Mouse (Mus musculus): ENCODE measurements at regions not wholly inside any gene's neighbourhood (a gene's known extent, or its start where the extent isn't known, plus 50 kb on each side); places are given as distances from the start of the nearest gene placed in this dataset.
"Not testable (repeated sequence)": the region's sequence is repeated elsewhere in the genome, so short reads cannot be mapped to it uniquely, and the experiment has no call there.

- peak; percentile 14 for DNase-seq
Measured at GRCm38 (mm10) chr7:106616932-106617331, 63.5 kb downstream of the Olfr693 start.

GRCm38 (mm10) chr7:106612723-106613122, 67.7 kb downstream of the Olfr693 start:
- no peak for DNase-seq

GRCm38 (mm10) chr7:106580424-106580823, 100.0 kb downstream of the Olfr693 start:
- no peak for DNase-seq

DNA sequence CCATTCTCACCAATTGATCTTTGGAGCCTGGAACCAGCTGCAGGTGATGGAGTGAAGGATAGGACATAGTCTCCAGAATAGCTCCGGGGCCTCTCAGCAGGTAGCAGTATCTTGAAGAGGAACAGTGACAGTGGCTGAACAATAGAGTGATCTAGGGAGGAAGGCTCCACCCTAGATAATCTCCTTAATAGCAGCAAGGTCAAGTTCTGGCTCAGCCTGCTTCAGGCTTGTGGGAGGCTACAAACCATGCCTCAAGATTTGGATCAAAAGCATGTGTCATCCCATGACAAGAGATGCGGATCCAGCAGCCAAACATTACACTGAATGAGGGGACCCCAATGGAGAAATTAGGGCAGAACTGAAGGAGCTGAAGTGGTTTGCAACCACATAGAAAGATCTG, 112.1 kb downstream of the Olfr693 start:
- not testable (repeated sequence) for DNase-seq

DNA sequence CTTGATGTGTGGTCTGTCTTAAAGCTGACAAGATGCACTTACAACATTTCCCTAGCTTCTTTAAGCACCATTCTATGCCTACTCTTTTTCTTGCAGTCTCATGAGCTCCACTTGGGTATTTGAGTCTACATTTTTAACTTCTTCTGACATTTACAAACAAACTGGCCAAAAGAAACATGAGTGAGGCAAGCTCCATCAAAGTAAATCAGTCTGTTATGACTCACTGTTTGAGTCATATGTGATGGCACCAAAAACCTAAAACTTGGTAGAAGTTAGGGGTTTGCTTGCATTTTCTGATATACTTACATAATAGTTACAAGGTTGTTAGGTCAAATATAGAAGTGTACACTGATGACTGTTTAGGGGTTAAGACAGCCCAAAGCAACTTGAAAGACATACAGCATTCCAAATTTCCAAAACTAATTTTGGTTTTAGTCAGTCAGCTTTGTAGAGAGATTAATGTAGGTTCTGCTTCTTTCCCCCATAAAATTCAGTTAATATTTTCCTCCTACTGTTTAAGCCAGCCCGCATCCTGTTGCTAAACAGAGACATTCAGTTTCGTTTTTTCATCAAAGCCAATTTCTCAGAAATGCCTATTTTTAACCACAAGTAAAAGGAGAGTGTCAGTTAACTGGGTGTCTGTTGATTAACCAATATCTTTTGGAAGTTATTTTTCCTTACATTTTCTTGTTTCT, 129.4 kb downstream of the Olfr693 start:
- no peak for DNase-seq

- DNase-seq = not testable (repeated sequence)
Measured at GRCm38 (mm10) chr7:106529433-106530102, 150.8 kb downstream of the Olfr693 start.

DNA sequence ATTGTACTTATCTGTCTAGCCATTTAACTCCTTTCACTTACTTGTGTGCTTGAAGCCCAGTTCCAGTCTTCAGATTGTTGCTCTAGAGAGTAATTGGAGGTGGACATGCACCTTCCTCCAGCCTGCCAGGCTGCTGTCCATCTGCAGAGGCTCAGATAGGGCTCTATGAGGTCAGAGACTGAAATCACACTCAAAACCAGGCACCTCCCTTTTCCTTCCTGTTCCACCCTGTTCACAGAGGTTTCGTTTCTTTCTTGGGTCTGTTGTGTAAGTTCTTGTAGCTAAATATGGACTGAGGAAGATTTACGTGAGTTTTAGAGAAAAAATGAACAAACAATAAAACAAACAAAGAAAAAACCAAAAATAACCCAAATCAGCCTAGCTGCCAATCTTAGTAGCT, 151.4 kb downstream of the Olfr693 start:
- not testable (repeated sequence) for DNase-seq

DNA sequence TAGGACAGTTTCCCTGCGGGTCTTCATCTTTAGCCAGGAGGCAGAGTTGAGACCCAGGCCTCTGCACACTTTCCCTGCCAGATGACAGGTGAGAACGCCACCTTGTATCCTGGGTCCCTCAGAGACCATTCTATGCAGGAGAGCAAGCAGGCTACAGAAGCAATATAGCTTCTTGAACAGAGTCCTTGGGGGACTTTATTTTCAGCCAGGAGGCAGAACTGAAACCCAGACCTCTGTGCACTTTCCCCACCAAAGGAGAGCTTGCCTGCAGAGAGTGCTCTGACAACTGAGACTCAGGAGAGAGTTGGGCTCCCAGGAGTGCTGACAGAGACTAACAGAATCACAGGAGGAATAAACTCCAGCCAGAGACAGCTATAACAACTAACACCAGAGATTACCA, 185.5 kb downstream of the Olfr693 start:
- DNase-seq = no peak

Data from thymus, postnatal 14 days (tissue).